Mouse (Mus musculus): ENCODE measurements around the gene Prdm9.
"Not testable (repeated sequence)": the region's sequence is repeated elsewhere in the genome, so short reads cannot be mapped to it uniquely, and the experiment has no call there.

Gene Prdm9

GRCm38 (mm10) chr17:15564014-15564927 is at the start of gene Prdm9:
TSS of gene Prdm9 (minus strand) at chr17:15564354.
- peak; percentile 95 to 99 for DNase-seq (ENCODE audit: low read depth in 1 of 2, low spot score in 2 of 2)

- no peak for DNase-seq (ENCODE audit: low read depth in 1 of 2, low spot score in 2 of 2)
Observed at GRCm38 (mm10) chr17:15599496-15599895, 35.3 kb upstream of the Prdm9 start.

- DNase-seq (ENCODE audit: low read depth in 1 of 2, low spot score in 2 of 2), result no peak
Observed at GRCm38 (mm10) chr17:15591216-15591881, 27.2 kb upstream of the Prdm9 start.

GRCm38 (mm10) chr17:15588116-15588515 is 24.0 kb upstream of the Prdm9 start:
- no peak for DNase-seq (ENCODE audit: low read depth in 1 of 2, low spot score in 2 of 2)

GRCm38 (mm10) chr17:15585691-15586090 is 21.5 kb upstream of the Prdm9 start:
- no peak for DNase-seq (ENCODE audit: low read depth in 1 of 2, low spot score in 2 of 2)

GRCm38 (mm10) chr17:15583071-15583470 is 18.9 kb upstream of the Prdm9 start:
- DNase-seq (ENCODE audit: low read depth in 1 of 2, low spot score in 2 of 2), result no peak

- no peak for DNase-seq (ENCODE audit: low read depth in 1 of 2, low spot score in 2 of 2)
Observed at GRCm38 (mm10) chr17:15580072-15580447, 15.9 kb upstream of the Prdm9 start.

GRCm38 (mm10) chr17:15579410-15580071 is 15.4 kb upstream of the Prdm9 start:
- no peak for DNase-seq (ENCODE audit: low read depth in 1 of 2, low spot score in 2 of 2)

GRCm38 (mm10) chr17:15577291-15577694 is 13.1 kb upstream of the Prdm9 start:
- no peak for DNase-seq (ENCODE audit: low read depth in 1 of 2, low spot score in 2 of 2)

GRCm38 (mm10) chr17:15575056-15575455 is 10.9 kb upstream of the Prdm9 start:
- DNase-seq (ENCODE audit: low read depth in 1 of 2, low spot score in 2 of 2), result no peak

- no peak for DNase-seq (ENCODE audit: low read depth in 1 of 2, low spot score in 2 of 2)
Observed at GRCm38 (mm10) chr17:15566908-15567307, 2.8 kb upstream of the Prdm9 start.

GRCm38 (mm10) chr17:15564928-15565300 is 760 bp upstream of the Prdm9 start:
- DNase-seq (ENCODE audit: low read depth in 1 of 2, low spot score in 2 of 2), result no peak

GRCm38 (mm10) chr17:15559946-15560345 is 4.2 kb downstream of the Prdm9 start:
- no peak for DNase-seq (ENCODE audit: low read depth in 1 of 2, low spot score in 2 of 2)

GRCm38 (mm10) chr17:15549713-15550112 is 14.4 kb downstream of the Prdm9 start:
- DNase-seq (ENCODE audit: low read depth in 1 of 2, low spot score in 2 of 2), result no peak

- no peak for DNase-seq (ENCODE audit: low read depth in 1 of 2, low spot score in 2 of 2)
Observed at GRCm38 (mm10) chr17:15546440-15546839, 17.7 kb downstream of the Prdm9 start.

GRCm38 (mm10) chr17:15543868-15544267 is 20.3 kb downstream of the Prdm9 start:
- DNase-seq (ENCODE audit: low read depth in 1 of 2, low spot score in 2 of 2), result not testable (repeated sequence)

- no peak for DNase-seq (ENCODE audit: low read depth in 1 of 2, low spot score in 2 of 2)
Observed at GRCm38 (mm10) chr17:15540309-15540708, 23.8 kb downstream of the Prdm9 start.

- no peak for DNase-seq (ENCODE audit: low read depth in 1 of 2, low spot score in 2 of 2)
Observed at GRCm38 (mm10) chr17:15536457-15536904, 27.7 kb downstream of the Prdm9 start.

- DNase-seq (ENCODE audit: low read depth in 1 of 2, low spot score in 2 of 2), result no peak
Observed at GRCm38 (mm10) chr17:15535943-15536342, 28.2 kb downstream of the Prdm9 start.

- DNase-seq (ENCODE audit: low read depth in 1 of 2, low spot score in 2 of 2), result no peak
Observed at GRCm38 (mm10) chr17:15535162-15535800, 28.9 kb downstream of the Prdm9 start.

GRCm38 (mm10) chr17:15530141-15530540 is 34.0 kb downstream of the Prdm9 start:
- DNase-seq (ENCODE audit: low read depth in 1 of 2, low spot score in 2 of 2), result no peak
